Mouse (Mus musculus): ENCODE measurements around the gene Ly9. TPM values are rescaled to one million over a fixed set of nuclear protein-coding genes. Genes with fewer than 3 reads are reported as not detected.

Ly9 gene
- polyA plus RNA-seq, 1 experiment from 2014 or later = 0.13 TPM

DNA sequence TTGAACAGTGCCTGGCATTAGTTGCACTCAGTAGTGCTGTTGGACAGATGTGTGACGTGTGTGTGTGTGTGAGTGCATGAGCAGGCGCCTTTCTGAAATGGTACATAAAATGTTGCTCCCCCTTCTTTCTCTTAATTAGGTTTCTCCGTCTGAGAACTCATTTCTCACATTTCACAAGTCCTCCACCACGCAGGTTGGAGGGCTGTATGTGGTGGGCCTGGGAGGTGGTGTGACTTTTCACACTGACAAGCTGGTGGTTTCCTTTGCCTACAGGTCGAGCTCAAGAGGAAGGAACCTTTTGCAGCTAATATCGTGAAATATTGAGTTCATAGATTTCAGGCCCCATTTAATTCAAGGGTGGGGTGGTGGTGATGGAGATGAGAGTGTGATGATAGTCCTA lies 22.0 kb upstream of the Ly9 start:
- H3K27me3 ChIP-seq (replicated peaks) = no peaks in the 10 kb centered on the region
- no peak overlapping the region for H3K9ac ChIP-seq (replicated peaks)
- 80% methylated on average over 6 of the region's 6 CpGs for WGBS
- H3K4me2 ChIP-seq = no peak overlapping the region
- no peaks in the 10 kb centered on the region for H3K9me3 ChIP-seq (replicated peaks)
- H3K4me3 ChIP-seq (replicated peaks) = no peak overlapping the region
- H3K36me3 ChIP-seq = no peaks in the 10 kb centered on the region
- H3K4me1 ChIP-seq = no peaks in the 10 kb centered on the region
- no peak overlapping the region for H3K27ac ChIP-seq (replicated peaks)
- no peak for ATAC-seq (ENCODE audit: low FRiP score)

GRCm38 (mm10) chr1:171627801-171628200 lies 20.6 kb upstream of the Ly9 start:
- H3K4me2 ChIP-seq = no peak overlapping the region
- ATAC-seq (ENCODE audit: low FRiP score) = no peak
- H3K36me3 ChIP-seq = no peaks in the 10 kb centered on the region
- no peak overlapping the region for H3K9ac ChIP-seq (replicated peaks)
- no peak overlapping the region for H3K4me3 ChIP-seq (replicated peaks)
- H3K9me3 ChIP-seq (replicated peaks) = no peaks in the 10 kb centered on the region
- no peaks in the 10 kb centered on the region for H3K4me1 ChIP-seq
- H3K27ac ChIP-seq (replicated peaks) = no peak overlapping the region
- 79% methylated on average over 3 of the region's 3 CpGs for WGBS
- H3K27me3 ChIP-seq (replicated peaks) = no peaks in the 10 kb centered on the region

GRCm38 (mm10) chr1:171620091-171620490 lies 12.9 kb upstream of the Ly9 start:
- H3K27ac ChIP-seq (replicated peaks) = no peak overlapping the region
- no peaks in the 10 kb centered on the region for H3K27me3 ChIP-seq (replicated peaks)
- no peaks in the 10 kb centered on the region for H3K9me3 ChIP-seq (replicated peaks)
- H3K9ac ChIP-seq (replicated peaks) = no peak overlapping the region
- no peak overlapping the region for H3K4me3 ChIP-seq (replicated peaks)
- no peaks in the 10 kb centered on the region for H3K4me1 ChIP-seq
- ATAC-seq (ENCODE audit: low FRiP score) = no peak
- no peak overlapping the region for H3K4me2 ChIP-seq
- 92% methylated on average over 6 of the region's 6 CpGs for WGBS
- H3K36me3 ChIP-seq = no peaks in the 10 kb centered on the region

GRCm38 (mm10) chr1:171619645-171620044 lies 12.4 kb upstream of the Ly9 start:
- no peak overlapping the region for H3K27ac ChIP-seq (replicated peaks)
- WGBS = 93% methylated on average over 3 of the region's 3 CpGs

GRCm38 (mm10) chr1:171619001-171619400 lies 11.8 kb upstream of the Ly9 start:
- Histone ChIP-seq H3K4me3 (replicated peaks) (no peak overlapping the region), H3K9ac (replicated peaks) (no peak overlapping the region), H3K27me3 (replicated peaks) (no peaks in the 10 kb centered on the region), H3K4me2 (no peak overlapping the region), H3K4me1 (no peaks in the 10 kb centered on the region), H3K9me3 (replicated peaks) (no peaks in the 10 kb centered on the region), H3K27ac (replicated peaks) (no peak overlapping the region), H3K36me3 (no peaks in the 10 kb centered on the region)
- ATAC-seq (ENCODE audit: low FRiP score) = no peak
- WGBS = 89% methylated on average over 8 of the region's 8 CpGs

More at GRCm38 (mm10) chr1:171619645-171620044, 12.4 kb upstream of the Ly9 start:
- Histone ChIP-seq H3K9ac (replicated peaks) (no peak overlapping the region), H3K36me3 (no peaks in the 10 kb centered on the region), H3K9me3 (replicated peaks) (no peaks in the 10 kb centered on the region), H3K4me3 (replicated peaks) (no peak overlapping the region), H3K4me1 (no peaks in the 10 kb centered on the region), H3K27me3 (replicated peaks) (no peaks in the 10 kb centered on the region), H3K4me2 (no peak overlapping the region)
- ATAC-seq (ENCODE audit: low FRiP score) = no peak

- no peak overlapping the region for H3K9ac ChIP-seq (replicated peaks)
- no peaks in the 10 kb centered on the region for H3K27me3 ChIP-seq (replicated peaks)
- WGBS = 85% methylated on average over 11 of the region's 11 CpGs
- H3K4me2 ChIP-seq = no peak overlapping the region
- no peak overlapping the region for H3K4me3 ChIP-seq (replicated peaks)
- H3K9me3 ChIP-seq (replicated peaks) = no peaks in the 10 kb centered on the region
- H3K27ac ChIP-seq (replicated peaks) = no peak overlapping the region
- no peaks in the 10 kb centered on the region for H3K36me3 ChIP-seq
- no peaks in the 10 kb centered on the region for H3K4me1 ChIP-seq
- ATAC-seq (ENCODE audit: low FRiP score) = no peak
Measured at GRCm38 (mm10) chr1:171616881-171617515, 9.8 kb upstream of the Ly9 start.

- 46% methylated on average over 2 of the region's 2 CpGs for WGBS
- H3K9ac ChIP-seq (replicated peaks) = no peak overlapping the region
- no peak for ATAC-seq (ENCODE audit: low FRiP score)
- H3K27ac ChIP-seq (replicated peaks) = no peak overlapping the region
- no peak overlapping the region for H3K4me3 ChIP-seq (replicated peaks)
- no peaks in the 10 kb centered on the region for H3K9me3 ChIP-seq (replicated peaks)
- no peak overlapping the region for H3K4me2 ChIP-seq
- no peaks in the 10 kb centered on the region for H3K4me1 ChIP-seq
- H3K36me3 ChIP-seq = no peaks in the 10 kb centered on the region
- H3K27me3 ChIP-seq (replicated peaks) = no peaks in the 10 kb centered on the region
Measured at GRCm38 (mm10) chr1:171613962-171614361, 6.8 kb upstream of the Ly9 start.

DNA sequence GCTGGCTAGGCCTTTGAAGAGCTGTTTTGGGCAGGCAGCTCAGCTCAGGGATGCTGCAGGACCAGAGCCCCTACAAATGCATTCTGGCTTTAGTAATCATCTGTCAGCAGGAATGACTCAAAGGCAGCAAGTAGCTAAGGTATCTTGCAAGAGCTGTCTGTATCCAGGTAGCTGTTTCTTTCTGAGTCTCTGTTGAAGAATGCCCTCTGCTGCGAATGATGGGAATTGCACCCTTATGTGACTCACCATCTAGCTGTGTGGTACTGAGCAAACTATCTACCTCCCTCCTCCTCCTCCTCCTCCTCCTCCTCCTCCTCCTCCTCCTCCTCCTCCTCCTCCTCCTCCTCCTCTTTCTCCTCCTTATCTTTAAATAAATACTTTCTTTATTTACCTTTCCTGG lies 3.6 kb upstream of the Ly9 start:
- H3K4me3 ChIP-seq (replicated peaks) = no peak overlapping the region
- no peak overlapping the region for H3K9ac ChIP-seq (replicated peaks)
- no peaks in the 10 kb centered on the region for H3K4me1 ChIP-seq
- H3K4me2 ChIP-seq = no peak overlapping the region
- no peak overlapping the region for H3K27ac ChIP-seq (replicated peaks)
- H3K9me3 ChIP-seq (replicated peaks) = no peaks in the 10 kb centered on the region
- H3K36me3 ChIP-seq = no peaks in the 10 kb centered on the region
- H3K27me3 ChIP-seq (replicated peaks) = no peaks in the 10 kb centered on the region
- 40% methylated on average over 1 of the region's 1 CpGs for WGBS
- no peak for ATAC-seq (ENCODE audit: low FRiP score)

- Histone ChIP-seq H3K4me3 (replicated peaks) (no peak overlapping the region), H3K36me3 (no peaks in the 10 kb centered on the region), H3K27ac (replicated peaks) (no peak overlapping the region), H3K9me3 (replicated peaks) (no peaks in the 10 kb centered on the region), H3K27me3 (replicated peaks) (no peaks in the 10 kb centered on the region), H3K9ac (replicated peaks) (no peak overlapping the region), H3K4me2 (no peak overlapping the region), H3K4me1 (no peaks in the 10 kb centered on the region)
- 94% methylated on average over 2 of the region's 2 CpGs for WGBS
- ATAC-seq (ENCODE audit: low FRiP score) = no peak
Measured at GRCm38 (mm10) chr1:171610026-171610425, 2.8 kb upstream of the Ly9 start.

DNA sequence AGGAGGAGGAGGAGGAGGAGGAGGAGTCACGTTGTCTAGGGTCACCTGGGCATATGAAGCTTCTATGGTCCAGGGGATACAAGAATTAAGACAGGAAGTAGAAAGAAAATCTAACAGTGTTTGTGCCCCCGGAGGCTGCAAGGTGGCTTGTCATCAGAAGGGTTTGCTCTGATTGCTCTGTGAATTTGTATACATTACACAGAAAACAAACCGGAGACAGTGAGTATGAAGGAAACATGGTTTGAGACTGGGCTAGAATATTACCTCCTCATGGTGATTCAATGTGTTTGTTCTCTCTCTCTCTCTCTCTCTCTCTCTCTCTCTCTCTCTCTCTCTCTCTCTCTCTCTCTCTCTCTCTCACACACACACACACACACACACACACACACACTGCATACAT lies 554 bp downstream of the Ly9 start:
- no peaks in the 10 kb centered on the region for H3K9me3 ChIP-seq (replicated peaks)
- H3K4me1 ChIP-seq = no peaks in the 10 kb centered on the region
- 89% methylated on average over 3 of the region's 3 CpGs for WGBS

DNA sequence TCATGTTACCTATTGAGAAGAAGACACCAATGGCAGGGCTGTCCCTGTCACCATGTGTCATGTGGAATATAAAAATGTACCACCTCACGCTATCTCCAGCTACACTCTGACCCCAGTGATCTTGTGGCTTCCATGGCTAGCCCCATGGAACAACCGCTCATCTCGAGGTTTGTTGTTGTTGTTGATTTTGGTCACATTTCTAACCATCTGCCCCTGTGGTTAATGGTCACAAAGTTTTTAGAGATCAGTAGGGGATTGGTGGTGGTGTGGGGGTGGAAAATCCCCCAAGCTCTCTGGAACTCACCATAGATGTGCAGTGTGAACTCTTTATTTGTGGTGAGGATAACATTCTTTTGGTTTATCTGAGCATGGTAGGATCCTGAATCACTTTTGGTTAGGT lies 2.5 kb downstream of the Ly9 start:
- WGBS = 89% methylated on average over 3 of the region's 3 CpGs
- ATAC-seq (ENCODE audit: low FRiP score) = no peak

More for the DNA sequence above, 554 bp downstream of the Ly9 start:
- Histone ChIP-seq H3K36me3 (no peaks in the 10 kb centered on the region), H3K9ac (replicated peaks) (no peak overlapping the region), H3K4me2 (no peak overlapping the region), H3K27ac (replicated peaks) (no peak overlapping the region), H3K4me3 (replicated peaks) (no peak overlapping the region), H3K27me3 (replicated peaks) (no peaks in the 10 kb centered on the region)
- ATAC-seq (ENCODE audit: low FRiP score) = no peak

GRCm38 (mm10) chr1:171584584-171584983 lies 22.6 kb downstream of the Ly9 start:
- no peak for ATAC-seq (ENCODE audit: low FRiP score)

More for the DNA sequence above, 2.5 kb downstream of the Ly9 start:
- Histone ChIP-seq H3K9me3 (replicated peaks) (no peaks in the 10 kb centered on the region), H3K36me3 (no peaks in the 10 kb centered on the region), H3K4me2 (no peak overlapping the region), H3K27me3 (replicated peaks) (no peaks in the 10 kb centered on the region), H3K27ac (replicated peaks) (no peak overlapping the region), H3K4me3 (replicated peaks) (no peak overlapping the region), H3K9ac (replicated peaks) (no peak overlapping the region), H3K4me1 (no peaks in the 10 kb centered on the region)

More at GRCm38 (mm10) chr1:171584584-171584983, 22.6 kb downstream of the Ly9 start:
- WGBS = 90% methylated on average over 2 of the region's 2 CpGs
- Histone ChIP-seq H3K9ac (replicated peaks) (no peak overlapping the region), H3K4me2 (no peak overlapping the region), H3K4me1 (no peaks in the 10 kb centered on the region), H3K27me3 (replicated peaks) (no peaks in the 10 kb centered on the region), H3K9me3 (replicated peaks) (no peaks in the 10 kb centered on the region), H3K36me3 (no peaks in the 10 kb centered on the region), H3K4me3 (replicated peaks) (no peak overlapping the region), H3K27ac (replicated peaks) (no peak overlapping the region)
